Mouse (Mus musculus): Measurements from ENCODE around the gene Bod1l. TPM values are rescaled to one million over a fixed set of nuclear protein-coding genes. Genes with fewer than 3 reads are reported as not detected.

Gene Bod1l
- total RNA-seq (2021) = 10 to 100 TPM; 36.2 to 37.9 TPM
- long read RNA-seq, experiment 1, full-length matches to known transcripts = 1 of 8 reads
- long read RNA-seq, experiment 1, partial matches to known transcripts = 6 of 8 reads
- long read RNA-seq, experiment 1, other reads (novel, unspliced or antisense) = 1 of 8 reads
- long read RNA-seq, experiment 2, partial matches to known transcripts = 20 of 24 reads
- long read RNA-seq, experiment 2, other reads (novel, unspliced or antisense) = 4 of 24 reads

GRCm38 (mm10) chr5:41844147-41844529 lies at the start of gene Bod1l:
Gene Bod1l (minus strand): TSS chr5:41844315.
- DNase-seq (ENCODE audit: low spot score in 2 of 2) = peak; percentile 95 to 98

DNA sequence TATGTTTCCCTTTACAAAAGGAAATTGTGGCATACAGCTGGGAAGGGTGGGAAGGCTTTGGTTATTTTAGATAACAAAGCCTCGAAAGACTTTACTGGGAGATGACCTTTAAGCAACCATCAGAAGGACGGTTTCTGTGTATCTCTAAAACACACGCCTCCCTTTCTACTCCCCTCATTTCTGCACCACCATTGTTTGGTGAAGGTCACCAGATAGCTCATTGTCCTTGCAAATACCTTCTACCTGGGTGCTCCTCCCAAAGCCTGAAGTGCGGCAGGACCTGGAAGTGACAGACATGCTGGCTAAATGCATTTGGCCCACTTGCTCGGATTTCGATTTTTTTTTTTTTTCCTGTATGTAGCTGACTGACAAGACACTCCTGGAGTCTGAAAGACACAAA lies 49.2 kb upstream of the Bod1l start:
- no peak for DNase-seq (ENCODE audit: low spot score in 2 of 2)

- DNase-seq (ENCODE audit: low spot score in 2 of 2) = no peak
These were observed 46.8 kb upstream of the Bod1l start for GRCm38 (mm10) chr5:41890871-41891270.

DNA sequence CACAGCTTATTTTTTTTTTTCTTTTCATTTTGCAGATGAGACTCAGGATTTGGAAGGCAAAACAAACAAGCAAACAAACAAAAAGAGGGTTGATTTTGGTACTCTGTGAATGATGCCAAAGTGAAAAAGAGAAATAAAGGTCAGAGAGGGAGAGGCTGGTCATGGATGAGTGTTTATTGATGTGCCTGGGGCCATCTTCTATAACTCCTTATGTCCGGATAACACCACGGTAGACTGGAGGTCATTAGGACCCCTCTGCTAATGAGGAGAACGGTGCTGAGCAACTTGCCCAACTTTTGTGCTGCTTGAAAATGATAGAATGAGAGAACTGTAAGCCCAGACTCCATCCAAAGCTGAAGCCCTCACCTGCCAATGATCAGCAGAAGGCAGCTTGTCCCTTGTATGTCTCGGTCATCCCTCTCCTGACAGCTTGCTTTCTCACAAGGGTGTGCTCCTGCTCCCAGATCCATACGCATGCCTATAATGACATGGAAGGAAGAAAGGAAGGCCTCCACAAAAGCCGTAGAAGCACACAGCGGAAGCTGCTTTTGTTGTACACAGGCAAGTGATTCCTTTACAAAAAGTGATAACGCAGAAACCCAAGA lies 45.2 kb upstream of the Bod1l start:
- DNase-seq (ENCODE audit: low spot score in 2 of 2) = no peak

- DNase-seq (ENCODE audit: low spot score in 2 of 2) = peak; percentile 23 to 67
These were observed 44.7 kb upstream of the Bod1l start for GRCm38 (mm10) chr5:41888834-41889233.

- peak; percentile 62 to 85 for DNase-seq (ENCODE audit: low spot score in 2 of 2)
These were observed 43.6 kb upstream of the Bod1l start for GRCm38 (mm10) chr5:41887738-41888137.

- peak; percentile 39 to 67 for DNase-seq (ENCODE audit: low spot score in 2 of 2)
These were observed 40.4 kb upstream of the Bod1l start for GRCm38 (mm10) chr5:41884563-41884962.

GRCm38 (mm10) chr5:41871164-41871563 lies 27.0 kb upstream of the Bod1l start:
- peak; percentile 15 to 78 for DNase-seq (ENCODE audit: low spot score in 2 of 2)

DNA sequence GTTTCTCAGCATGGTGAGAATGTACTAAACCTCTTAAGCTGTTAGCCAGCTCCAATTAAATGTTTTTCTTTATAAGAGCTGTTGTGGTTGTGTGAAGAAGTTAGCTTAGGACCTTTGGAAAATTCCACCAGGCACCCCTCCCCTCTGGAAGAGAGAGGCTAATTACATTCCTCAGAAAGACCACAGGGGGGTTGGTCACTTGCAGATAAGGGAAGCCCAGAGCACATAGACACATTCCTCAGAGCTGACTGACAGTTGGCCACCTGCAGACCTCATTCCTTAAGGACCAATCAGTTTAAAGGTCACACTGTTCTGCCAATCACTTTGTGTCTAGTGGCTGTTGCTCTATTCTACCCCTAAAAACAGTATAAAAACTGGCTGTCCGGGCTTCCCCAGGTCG lies 11.7 kb upstream of the Bod1l start:
- no peak for DNase-seq (ENCODE audit: low spot score in 2 of 2)

DNA sequence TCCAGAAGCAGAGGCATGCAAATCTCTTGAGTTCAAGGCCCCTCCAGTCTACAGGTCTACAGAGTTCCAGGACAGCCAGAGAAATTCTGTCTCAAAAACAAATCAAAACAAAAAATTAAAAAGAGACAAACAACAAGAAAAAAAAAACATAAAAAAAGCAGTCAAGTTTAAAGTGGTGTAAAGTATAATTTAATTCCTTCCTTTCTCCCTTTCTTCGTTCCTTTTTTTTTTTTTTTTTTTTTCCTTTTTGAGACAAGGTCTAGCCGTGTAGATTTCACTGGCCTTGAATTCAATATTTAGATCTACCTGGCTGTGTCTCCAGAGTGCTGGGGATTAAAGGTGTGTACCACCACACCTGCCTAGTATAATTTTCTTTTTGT lies 1.4 kb upstream of the Bod1l start:
- no peak for DNase-seq (ENCODE audit: low spot score in 2 of 2)

GRCm38 (mm10) chr5:41844820-41845557 lies 874 bp upstream of the Bod1l start:
- DNase-seq (ENCODE audit: low spot score in 2 of 2) = peak in 1 of 2 experiments; percentile 20

- no peak for DNase-seq (ENCODE audit: low spot score in 2 of 2)
These were observed 532 bp downstream of the Bod1l start for GRCm38 (mm10) chr5:41843419-41844146.

DNA sequence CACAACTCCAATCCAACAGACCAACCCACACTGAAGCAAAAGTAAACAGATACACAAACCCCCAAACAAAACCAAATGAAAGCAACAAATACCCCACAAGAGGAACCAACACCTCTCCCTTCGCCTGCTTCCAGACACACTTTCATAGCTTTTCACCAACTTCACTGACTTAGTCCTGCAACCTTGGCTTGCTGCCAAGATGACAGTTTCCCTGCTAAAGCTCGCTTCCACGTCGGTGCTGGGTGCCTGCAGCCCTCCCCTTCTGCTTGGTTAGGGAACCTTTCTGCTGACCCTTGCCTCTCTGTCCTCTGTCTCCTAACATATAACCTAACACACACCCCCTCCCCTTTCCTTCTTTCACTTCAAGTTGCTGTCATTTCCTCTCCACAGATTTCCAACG lies 1.4 kb downstream of the Bod1l start:
- peak in 1 of 2 experiments; percentile 9 for DNase-seq (ENCODE audit: low spot score in 2 of 2)

- DNase-seq (ENCODE audit: low spot score in 2 of 2) = no peak
These were observed 2.4 kb downstream of the Bod1l start for GRCm38 (mm10) chr5:41841735-41842134.

GRCm38 (mm10) chr5:41830100-41830499 lies 14.0 kb downstream of the Bod1l start:
- DNase-seq (ENCODE audit: low spot score in 2 of 2) = no peak

DNA sequence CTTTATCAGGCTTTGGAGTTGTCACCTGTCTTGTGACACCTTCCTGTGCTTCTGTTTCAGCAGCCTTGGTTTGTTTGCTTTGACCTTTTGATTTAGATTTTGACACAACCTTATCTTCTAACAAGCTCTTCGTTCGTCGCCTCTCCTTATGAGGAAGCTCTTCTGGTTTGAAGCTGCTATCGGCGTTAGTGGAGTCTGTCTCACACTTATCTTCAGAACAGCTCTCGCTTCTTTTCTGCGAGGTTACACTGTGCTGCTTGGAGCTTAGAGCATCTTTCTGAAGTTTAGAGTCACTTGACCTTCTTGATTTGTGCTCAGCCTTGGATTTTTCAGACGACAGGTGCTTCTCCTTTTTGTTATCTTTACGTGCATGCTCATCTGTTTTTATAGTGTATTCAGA lies 23.0 kb downstream of the Bod1l start:
- no peak for DNase-seq (ENCODE audit: low spot score in 2 of 2)

DNA sequence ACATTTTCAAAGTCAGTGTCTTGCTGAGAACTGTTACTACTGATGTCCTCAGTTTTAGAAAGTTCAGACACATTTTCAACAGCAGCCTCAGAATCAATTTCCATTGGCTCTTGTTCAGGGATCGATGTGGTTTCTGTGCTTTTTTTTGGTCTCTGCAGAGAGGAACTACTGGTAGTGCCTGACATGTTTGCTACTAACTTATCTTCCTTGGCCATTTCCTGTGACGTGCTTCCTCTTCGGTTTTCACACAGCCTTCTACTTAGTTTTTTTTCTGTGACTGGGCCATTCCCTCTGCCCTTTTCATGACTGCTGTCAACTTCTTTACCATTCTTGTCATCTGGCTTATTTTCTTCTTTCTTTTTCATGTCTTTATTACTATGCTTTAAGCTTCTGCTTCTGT lies 23.6 kb downstream of the Bod1l start:
- no peak for DNase-seq (ENCODE audit: low spot score in 2 of 2)

DNA sequence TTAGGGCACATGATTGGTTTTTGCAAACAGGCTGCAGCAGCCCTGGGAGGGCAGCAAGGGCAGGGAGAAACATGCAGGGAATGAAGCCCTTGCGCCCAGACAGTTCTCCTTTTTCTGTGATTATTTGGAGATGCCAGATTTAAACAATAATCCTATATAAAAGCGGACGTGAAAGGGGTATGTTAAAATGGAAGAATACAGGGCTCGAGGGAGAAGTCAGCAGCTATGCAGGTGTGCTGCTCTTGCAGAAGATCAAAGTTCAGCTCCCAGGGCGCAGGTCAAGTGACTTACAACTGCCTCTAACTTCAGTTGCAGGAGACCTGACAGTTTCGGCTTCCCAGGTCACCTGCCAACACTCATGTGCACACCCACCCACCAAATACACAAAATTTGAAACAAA lies 31.6 kb downstream of the Bod1l start:
- DNase-seq (ENCODE audit: low spot score in 2 of 2) = no peak

DNA sequence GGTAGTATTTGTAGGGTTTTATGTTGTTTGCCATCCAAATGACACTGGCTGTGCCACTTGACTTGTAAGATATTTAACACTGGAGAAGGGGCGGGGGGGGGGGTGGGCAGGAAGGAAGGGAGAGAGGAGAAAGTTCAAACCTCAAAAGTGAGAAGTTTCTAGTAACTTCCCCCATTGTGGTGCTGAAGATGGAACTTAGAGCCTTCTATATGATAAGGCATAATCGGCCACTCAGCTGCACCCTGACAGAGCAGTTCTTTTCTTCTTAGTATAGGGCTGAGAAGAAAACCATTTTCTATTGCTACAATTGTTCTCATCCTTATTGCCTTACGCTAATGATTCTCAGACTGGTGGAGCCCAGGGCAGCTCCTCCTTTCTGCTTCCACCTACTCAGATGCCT lies 32.8 kb downstream of the Bod1l start:
- DNase-seq (ENCODE audit: low spot score in 2 of 2) = no peak

DNA sequence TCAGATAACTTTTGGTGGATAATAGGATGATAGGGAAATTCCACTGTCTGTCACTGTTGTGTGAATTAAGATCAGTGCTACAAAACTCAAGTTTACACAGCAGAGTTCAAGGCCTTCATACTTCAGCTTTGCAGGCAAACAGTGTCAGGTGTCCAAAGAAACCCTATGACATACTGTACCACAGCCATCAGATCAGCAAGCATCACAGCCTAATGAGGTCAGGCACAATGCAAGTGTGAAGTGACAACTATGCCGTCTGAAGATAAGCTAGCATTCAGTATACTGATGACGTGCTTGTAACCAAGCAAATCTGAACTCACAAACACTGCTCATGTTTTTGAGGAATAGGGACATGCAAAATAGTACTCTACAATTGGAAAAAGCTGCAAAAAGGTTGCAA lies 36.7 kb downstream of the Bod1l start:
- no peak for DNase-seq (ENCODE audit: low spot score in 2 of 2)

- DNase-seq (ENCODE audit: low spot score in 2 of 2) = no peak
These were observed 37.9 kb downstream of the Bod1l start for GRCm38 (mm10) chr5:41806176-41806575.

DNA sequence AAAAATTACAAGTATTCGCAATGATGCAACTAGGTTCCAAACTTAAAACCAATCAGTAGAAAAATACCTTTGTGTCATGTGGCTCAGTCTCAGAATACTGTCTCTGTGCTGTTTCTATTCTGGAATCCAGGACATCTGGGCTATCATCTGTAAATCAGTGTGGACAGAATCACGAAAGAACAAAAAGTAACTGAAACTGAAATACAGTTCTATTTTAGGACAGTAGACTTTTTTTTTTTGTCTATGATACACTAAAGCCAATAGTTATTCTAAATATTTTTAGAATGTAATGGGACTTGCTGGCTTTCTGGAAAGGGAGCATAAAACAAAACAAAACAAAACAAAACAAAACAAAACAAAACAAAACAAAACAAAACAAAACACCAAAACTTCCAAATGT lies 39.0 kb downstream of the Bod1l start:
- DNase-seq (ENCODE audit: low spot score in 2 of 2) = peak in 1 of 2 experiments; percentile 6

All from layer of hippocampus, postnatal 14 days (tissue).